Mouse (Mus musculus) monocyte, adult 2 months (primary cell): Measurements from ENCODE around the gene Emb.
A peak's percentile ranks its signal among the peaks of the same experiment; 100 is the strongest.
"Not testable (repeated sequence)": the region's sequence is repeated elsewhere in the genome, so short reads cannot be mapped to it uniquely, and the experiment has no call there.

Experiments used
- DNase-seq, 2 experiments: peaks; one replicate each; pipeline ENCODE4 v3.0.0; 2022; ENCODE audit warnings: low spot score in 2 of 2, low read depth in 1 of 2

The Emb gene

DNA sequence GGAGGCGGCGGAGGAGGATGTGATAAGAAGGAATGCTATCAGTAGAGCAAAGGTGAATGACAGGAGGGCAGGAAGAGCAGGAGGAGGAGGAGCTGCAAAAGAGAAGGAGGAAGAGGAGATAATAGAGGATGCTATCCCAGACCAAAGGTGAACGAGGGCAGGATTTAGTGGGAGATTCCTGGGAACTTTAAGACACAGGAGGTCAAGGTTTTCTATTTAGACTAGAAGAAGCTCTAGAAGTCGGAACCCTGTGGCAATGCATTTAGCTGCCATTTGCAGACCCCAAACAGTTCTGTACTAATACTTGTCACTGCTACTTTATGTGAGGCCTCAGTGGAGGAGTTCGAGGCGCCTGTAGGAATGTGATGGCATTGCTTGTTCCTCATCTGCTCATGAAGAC is at the start of gene Emb:
Emb (plus strand) TSS at position 301 of the 400 bp plus-strand sequence.
- no peak for DNase-seq

- DNase-seq = no peak
Measured at GRCm38 (mm10) chr13:117163906-117164305, 44.4 kb upstream of the Emb start.

DNA sequence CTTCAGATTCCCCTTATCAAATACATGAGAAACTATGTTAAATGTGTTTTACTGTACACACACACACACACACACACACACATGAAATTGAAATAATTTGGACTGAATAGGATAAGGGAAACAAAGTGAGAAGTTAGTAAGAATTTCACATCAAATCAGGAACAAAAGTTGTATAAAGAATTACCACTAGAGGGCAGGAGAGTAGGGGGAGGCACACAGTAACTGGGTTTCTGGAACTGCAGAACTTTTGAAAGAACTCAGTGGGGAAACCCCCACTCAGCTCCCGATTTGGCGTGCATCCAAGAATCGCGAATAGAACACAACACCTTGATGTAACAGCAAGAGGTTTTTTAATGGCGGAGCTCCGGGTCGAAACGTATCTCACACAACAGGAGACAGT is 43.3 kb upstream of the Emb start:
- no peak for DNase-seq

GRCm38 (mm10) chr13:117180912-117181311 is 27.4 kb upstream of the Emb start:
- DNase-seq = not testable (repeated sequence)

DNA sequence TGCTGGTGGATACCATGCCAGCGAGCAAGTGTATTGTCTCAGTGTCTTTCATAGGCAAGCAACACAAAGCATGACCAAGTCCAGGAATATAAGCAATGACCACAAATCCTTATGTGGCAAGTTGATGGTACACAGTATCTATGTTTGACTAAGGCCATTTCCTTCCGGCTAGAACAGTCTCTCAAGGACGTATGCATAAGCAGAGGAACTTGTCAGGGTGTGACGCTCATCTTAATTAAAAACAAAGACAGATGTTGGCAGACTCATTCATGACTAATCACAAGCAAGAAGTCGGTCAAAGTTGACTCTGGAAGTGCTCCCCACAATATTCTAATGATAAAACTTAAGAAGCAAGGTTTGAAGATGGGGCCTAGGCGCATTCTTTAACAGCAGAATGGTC is 25.0 kb upstream of the Emb start:
- no peak for DNase-seq

DNA sequence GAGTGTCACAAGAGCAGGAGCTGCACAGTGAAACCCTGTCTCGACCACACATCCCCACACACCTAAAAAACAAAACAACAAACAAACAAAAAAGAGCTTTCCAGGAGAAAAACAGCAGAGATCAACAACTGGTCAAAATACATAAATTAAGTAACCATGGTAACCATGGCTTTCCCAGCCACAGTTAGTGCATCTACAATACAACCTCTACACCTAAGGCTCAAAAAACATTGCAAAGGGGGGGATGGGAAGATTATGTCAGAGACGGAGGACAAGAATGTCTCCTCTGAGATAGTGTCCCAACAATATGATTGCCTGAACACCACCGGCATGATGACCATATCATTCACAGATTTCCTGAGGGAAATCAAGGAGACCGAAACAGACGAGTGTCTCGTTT is 23.0 kb upstream of the Emb start:
- no peak for DNase-seq

GRCm38 (mm10) chr13:117192161-117192560 is 16.2 kb upstream of the Emb start:
- no peak for DNase-seq

DNA sequence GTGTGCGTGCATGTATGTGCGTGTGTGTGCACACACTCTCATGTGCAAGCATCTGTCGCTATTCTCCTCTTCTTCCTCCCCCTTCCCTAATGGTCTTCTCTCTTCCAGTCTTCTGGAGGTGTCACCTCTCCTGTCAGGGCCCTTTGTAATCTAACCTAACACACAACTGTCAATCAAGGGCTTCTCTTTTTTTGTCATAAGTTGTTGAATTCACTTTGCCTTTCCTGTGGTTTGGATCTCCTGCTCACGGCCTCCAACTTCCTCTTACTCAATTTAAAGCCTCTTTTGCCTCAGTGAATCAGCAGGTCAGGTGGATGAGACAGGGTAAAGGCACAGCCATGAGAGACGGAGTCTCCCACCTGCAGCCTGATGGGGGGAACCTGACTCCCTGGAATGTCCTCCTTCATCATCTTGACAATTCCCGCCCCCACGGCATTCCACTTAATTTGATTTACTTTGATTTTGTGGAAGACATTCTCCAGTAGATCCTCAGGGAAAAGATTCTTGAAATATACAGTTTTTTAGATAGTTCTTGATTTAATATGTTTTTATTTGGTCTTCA is 14.8 kb upstream of the Emb start:
- DNase-seq = no peak

GRCm38 (mm10) chr13:117195569-117196495 is 12.5 kb upstream of the Emb start:
- DNase-seq = peak in 1 of 2 experiments; percentile 17

- DNase-seq = no peak
Measured at GRCm38 (mm10) chr13:117197666-117198065, 10.7 kb upstream of the Emb start.

GRCm38 (mm10) chr13:117198402-117199083 is 9.8 kb upstream of the Emb start:
- DNase-seq = peak; percentile 76 to 81

DNA sequence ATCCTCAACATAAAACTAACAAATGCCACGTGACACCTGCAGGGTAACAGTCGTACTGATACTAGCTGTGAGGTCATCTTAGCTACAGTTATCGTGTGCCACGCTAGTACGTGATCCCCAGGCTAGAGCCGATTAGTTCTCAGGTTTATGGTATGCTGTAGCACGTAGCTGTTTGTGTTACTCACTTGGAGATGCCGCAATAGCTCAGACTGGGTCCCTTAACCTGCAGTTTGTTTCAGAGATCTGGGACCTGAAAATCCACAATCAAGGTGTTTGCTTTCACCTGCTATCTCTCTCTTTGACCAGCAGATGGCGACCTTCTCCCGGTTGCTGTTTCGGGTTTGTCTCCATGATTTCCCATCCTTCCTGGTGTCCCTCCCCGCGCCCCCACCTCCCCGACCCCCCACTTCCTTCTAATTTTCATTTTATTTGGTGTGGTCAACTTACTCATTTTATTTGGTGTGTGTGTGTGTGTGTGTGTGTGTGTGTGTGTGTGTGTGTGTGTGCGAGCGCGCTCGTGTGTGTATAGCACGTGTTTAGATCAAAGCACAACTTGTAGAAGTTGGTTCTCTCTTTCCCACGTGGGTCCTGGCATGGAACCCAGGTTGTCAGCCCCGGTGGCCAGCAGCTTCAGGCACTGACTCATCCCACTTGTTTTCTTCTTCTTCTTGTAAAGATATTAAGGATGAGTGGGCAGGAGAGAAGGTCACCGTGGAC is 5.4 kb upstream of the Emb start:
- no peak for DNase-seq

DNA sequence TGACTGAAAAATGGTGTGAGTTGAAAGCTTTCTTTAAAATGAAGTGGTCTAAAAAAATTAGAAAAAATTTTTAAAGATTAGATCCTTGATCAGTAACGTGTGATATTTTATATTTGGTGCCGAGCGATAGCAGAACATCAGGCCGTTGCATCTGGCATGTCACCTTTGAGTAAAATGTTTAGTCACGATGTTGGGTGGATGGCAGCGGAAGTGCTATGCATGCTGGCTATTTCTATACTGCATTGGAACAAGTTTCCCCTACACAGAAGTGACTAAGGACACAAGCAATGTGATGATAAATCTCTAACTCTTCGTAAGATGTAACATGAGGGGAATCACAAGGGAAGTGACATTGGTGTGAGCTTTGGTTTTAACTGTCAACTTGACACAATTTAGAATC is 3.7 kb upstream of the Emb start:
- DNase-seq = no peak

DNA sequence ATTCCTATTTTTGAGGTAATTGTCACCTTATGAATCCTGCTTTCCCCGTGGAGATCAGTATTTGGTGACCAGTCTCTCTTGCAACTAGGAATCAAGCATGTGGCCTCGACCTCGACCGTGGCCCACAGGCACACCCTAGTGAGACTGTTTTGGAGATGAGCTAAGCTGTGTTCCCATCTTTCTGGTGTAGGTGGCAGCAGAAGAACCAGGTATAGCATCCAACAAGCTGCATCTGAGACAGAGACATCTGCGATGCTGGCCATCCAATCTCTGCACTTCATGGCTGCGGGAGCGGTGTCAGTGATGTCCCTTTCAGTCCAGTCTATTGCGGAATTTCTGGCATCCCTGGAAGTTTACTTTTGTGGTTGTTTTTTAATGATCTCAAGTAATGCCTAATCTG is 2.3 kb upstream of the Emb start:
- no peak for DNase-seq

- peak; percentile 45 to 48 for DNase-seq
Measured at GRCm38 (mm10) chr13:117211386-117211875, 3.1 kb downstream of the Emb start.

DNA sequence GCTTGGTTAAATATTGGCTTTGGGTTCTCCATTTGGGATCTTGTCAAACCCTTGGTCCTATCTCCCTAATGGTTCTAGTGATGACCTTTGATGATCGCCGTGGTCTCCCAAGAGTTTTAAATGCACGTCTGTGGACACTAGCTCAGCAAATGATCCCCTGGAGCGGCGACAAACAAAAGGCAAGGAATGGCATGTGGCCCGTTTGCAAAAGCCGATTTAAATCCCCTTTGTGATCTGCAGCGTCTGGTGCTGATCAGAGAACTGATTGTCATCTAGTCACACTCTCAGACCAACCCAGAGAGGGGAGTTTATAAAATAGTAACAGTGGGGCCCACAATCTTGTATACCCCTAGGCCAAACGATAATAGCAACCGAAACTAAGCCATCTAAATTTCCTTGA is 7.1 kb downstream of the Emb start:
- no peak for DNase-seq

DNA sequence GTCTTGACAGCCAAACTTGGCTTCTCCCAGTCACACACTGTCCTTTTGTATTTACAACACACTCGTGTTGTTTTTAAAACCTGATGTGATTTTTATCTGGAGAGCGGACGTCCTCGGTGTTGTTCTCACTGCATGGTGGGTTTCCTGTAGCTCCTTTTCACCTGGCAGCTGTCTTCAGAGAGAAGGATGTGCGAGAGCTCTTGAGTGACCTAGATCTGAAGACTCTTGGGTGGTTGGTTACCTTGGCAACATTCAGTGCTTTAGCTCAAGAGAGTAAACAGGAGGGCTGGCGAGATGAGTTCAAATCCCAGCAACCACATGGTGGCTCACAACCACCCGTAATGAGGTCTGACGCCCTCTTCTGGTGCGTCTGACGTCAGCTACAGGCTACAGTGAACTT is 7.8 kb downstream of the Emb start:
- DNase-seq = no peak

- DNase-seq = no peak
Measured at GRCm38 (mm10) chr13:117216752-117217363, 8.5 kb downstream of the Emb start.

DNA sequence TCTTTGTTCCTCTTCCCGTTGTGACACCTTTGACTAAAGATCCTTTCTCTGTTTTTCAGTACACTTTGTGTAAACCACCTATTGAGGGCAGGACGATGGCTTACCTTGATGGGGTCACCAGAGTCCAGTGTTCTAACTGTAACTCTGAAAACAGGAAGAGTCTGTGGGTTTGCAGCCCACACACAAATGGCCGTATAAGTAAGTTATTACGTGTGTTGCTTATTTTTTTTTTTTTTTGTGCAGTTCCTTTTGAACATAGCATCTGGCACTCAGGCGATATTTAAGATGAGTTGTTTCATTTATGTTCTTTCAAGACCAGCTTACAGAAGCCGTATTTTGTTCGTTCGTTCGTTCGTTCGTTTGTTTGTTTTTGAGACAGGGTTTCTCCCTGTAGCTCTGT is 9.3 kb downstream of the Emb start:
- no peak for DNase-seq

DNA sequence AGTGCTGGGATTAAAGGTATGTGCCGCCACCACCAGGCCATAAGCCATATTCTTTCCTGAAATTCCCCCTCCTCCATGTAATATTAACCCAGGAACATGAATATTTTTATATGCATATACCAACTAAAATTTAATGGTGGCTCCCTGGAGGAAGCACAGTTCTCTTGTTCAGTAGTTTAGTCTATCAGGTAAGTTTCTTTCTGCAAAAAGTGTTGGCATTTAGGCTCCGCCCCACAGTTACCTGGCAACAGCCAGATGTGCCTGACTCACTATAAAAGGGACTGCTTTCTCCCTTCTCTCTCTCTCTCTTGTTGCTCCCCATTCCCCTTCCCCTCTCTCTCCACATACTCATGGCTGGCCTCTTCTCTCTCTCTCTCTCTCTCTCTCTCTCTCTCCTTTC is 9.8 kb downstream of the Emb start:
- DNase-seq = no peak
